Mouse (Mus musculus) A20 (cell line): ENCODE results near the gene Btrc.
A peak's percentile ranks its signal among the peaks of the same experiment; 100 is the strongest.

ENCODE experiments used
- DNase-seq: peaks from one replicate; pipeline ENCODE4 v3.0.0-alpha.2; 2011; ENCODE audit warnings: low read depth, low spot score

Gene Btrc

GRCm38 (mm10) chr19:45428146-45428545 is 64.6 kb downstream of the Btrc start:
- DNase-seq: no peak

- no peak for DNase-seq
Measured at GRCm38 (mm10) chr19:45430971-45431633, 67.6 kb downstream of the Btrc start.

- DNase-seq: no peak
Measured at GRCm38 (mm10) chr19:45432351-45432750, 68.8 kb downstream of the Btrc start.

GRCm38 (mm10) chr19:45436019-45436418 is 72.5 kb downstream of the Btrc start:
- DNase-seq: peak; percentile 70

GRCm38 (mm10) chr19:45437175-45437574 is 73.6 kb downstream of the Btrc start:
- DNase-seq: no peak

- DNase-seq: no peak
Measured at GRCm38 (mm10) chr19:45438191-45438590, 74.7 kb downstream of the Btrc start.

GRCm38 (mm10) chr19:45438928-45439846 is 75.7 kb downstream of the Btrc start:
- peak; percentile 31 for DNase-seq

GRCm38 (mm10) chr19:45440554-45441175 is 77.1 kb downstream of the Btrc start:
- no peak for DNase-seq

GRCm38 (mm10) chr19:45441717-45442116 is 78.2 kb downstream of the Btrc start:
- no peak for DNase-seq

GRCm38 (mm10) chr19:45445253-45445933 is 81.9 kb downstream of the Btrc start:
- no peak for DNase-seq

GRCm38 (mm10) chr19:45446631-45447030 is 83.1 kb downstream of the Btrc start:
- no peak for DNase-seq

- DNase-seq: no peak
Measured at GRCm38 (mm10) chr19:45447222-45447621, 83.7 kb downstream of the Btrc start.

- DNase-seq: no peak
Measured at GRCm38 (mm10) chr19:45447886-45448285, 84.4 kb downstream of the Btrc start.

- no peak for DNase-seq
Measured at GRCm38 (mm10) chr19:45454391-45454790, 90.9 kb downstream of the Btrc start.

- no peak for DNase-seq
Measured at GRCm38 (mm10) chr19:45456896-45457295, 93.4 kb downstream of the Btrc start.

- DNase-seq: no peak
Measured at GRCm38 (mm10) chr19:45458702-45459101, 95.2 kb downstream of the Btrc start.

- DNase-seq: no peak
Measured at GRCm38 (mm10) chr19:45459931-45460665, 96.6 kb downstream of the Btrc start.

GRCm38 (mm10) chr19:45460749-45461736 is 97.5 kb downstream of the Btrc start:
- peak; percentile 62 for DNase-seq

GRCm38 (mm10) chr19:45469760-45470159 is 106.2 kb downstream of the Btrc start:
- DNase-seq: no peak
